Mouse (Mus musculus) liver, adult 2 months (tissue): Measurements from ENCODE around the gene Ccdc60.

Experiments
- CTCF ChIP-seq: fragments of 200-500 bp; IDR thresholded peaks from 2 replicates; pipeline ENCODE4 v1.5.1; 2011; ENCODE audit warnings: low read depth, low read length, control low read depth
- POLR2A ChIP-seq: fragments of 200-500 bp; IDR thresholded peaks from 2 replicates; pipeline ENCODE4 v1.6.1; 2011; ENCODE audit warnings: low read length, control low read depth; ENCODE audit not compliant: insufficient read depth; ENCODE audit errors: extremely low read depth

DNA sequence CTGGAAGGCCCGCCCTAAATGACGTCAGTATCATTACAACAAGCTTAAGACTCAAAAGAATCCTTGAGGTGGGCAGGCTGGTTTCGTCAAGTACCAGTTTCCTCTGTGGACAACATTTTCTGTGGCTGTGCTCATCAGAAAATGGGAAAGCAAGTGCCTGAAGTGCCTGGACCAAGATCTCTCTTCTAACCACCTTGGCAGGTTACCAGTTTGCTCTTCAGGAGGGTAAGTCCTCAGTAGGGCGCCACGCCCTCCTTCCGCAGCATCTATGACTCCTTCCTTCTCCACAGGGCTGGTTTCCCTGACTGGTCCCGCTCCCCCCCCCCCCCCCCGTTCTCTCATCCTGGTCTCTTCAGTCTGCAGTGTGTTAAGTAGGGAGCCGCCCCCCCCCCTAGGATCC lies 45.2 kb downstream of the Ccdc60 start:
- TF ChIP-seq POLR2A (no peak), CTCF (no peak)
